Mouse (Mus musculus): ENCODE measurements at regions not wholly inside any gene's neighbourhood (a gene's known extent, or its start where the extent isn't known, plus 50 kb on each side); places are given as distances from the start of the nearest gene placed in this dataset.
A peak's percentile ranks its signal among the peaks of the same experiment; 100 is the strongest.
"Not testable (repeated sequence)": the region's sequence is repeated elsewhere in the genome, so short reads cannot be mapped to it uniquely, and the experiment has no call there.

GRCm38 (mm10) chr10:96188168-96188567, 51.8 kb downstream of the Gm5426 start:
- DNase-seq (ENCODE audit: low spot score in 2 of 2), result no peak

GRCm38 (mm10) chr10:96190168-96190987, 54.0 kb downstream of the Gm5426 start:
- DNase-seq (ENCODE audit: low spot score in 2 of 2), result no peak

GRCm38 (mm10) chr10:96200932-96201641, 64.7 kb downstream of the Gm5426 start:
- no peak for DNase-seq (ENCODE audit: low spot score in 2 of 2)

GRCm38 (mm10) chr10:96201891-96202290, 65.5 kb downstream of the Gm5426 start:
- DNase-seq (ENCODE audit: low spot score in 2 of 2), result no peak

- no peak for DNase-seq (ENCODE audit: low spot score in 2 of 2)
Observed at GRCm38 (mm10) chr10:96202871-96203270, 66.5 kb downstream of the Gm5426 start.

GRCm38 (mm10) chr10:96204198-96204597, 67.8 kb downstream of the Gm5426 start:
- no peak for DNase-seq (ENCODE audit: low spot score in 2 of 2)

- DNase-seq (ENCODE audit: low spot score in 2 of 2), result no peak
Observed at GRCm38 (mm10) chr10:96209171-96209570, 72.8 kb downstream of the Gm5426 start.

GRCm38 (mm10) chr10:96211189-96211588, 74.8 kb downstream of the Gm5426 start:
- no peak for DNase-seq (ENCODE audit: low spot score in 2 of 2)

GRCm38 (mm10) chr10:96213876-96214275, 77.5 kb downstream of the Gm5426 start:
- peak; percentile 80 to 88 for DNase-seq (ENCODE audit: low spot score in 2 of 2)

- DNase-seq (ENCODE audit: low spot score in 2 of 2), result no peak
Observed at GRCm38 (mm10) chr10:96214285-96214684, 77.9 kb downstream of the Gm5426 start.

- no peak for DNase-seq (ENCODE audit: low spot score in 2 of 2)
Observed at GRCm38 (mm10) chr10:96214946-96215345, 78.5 kb downstream of the Gm5426 start.

GRCm38 (mm10) chr10:96220731-96221130, 84.3 kb downstream of the Gm5426 start:
- no peak for DNase-seq (ENCODE audit: low spot score in 2 of 2)

- no peak for DNase-seq (ENCODE audit: low spot score in 2 of 2)
Observed at GRCm38 (mm10) chr10:96230391-96230790, 94.0 kb downstream of the Gm5426 start.

GRCm38 (mm10) chr10:96231309-96231708, 94.9 kb downstream of the Gm5426 start:
- DNase-seq (ENCODE audit: low spot score in 2 of 2), result no peak

- no peak for DNase-seq (ENCODE audit: low spot score in 2 of 2)
Observed at GRCm38 (mm10) chr10:96232889-96233288, 96.5 kb downstream of the Gm5426 start.

GRCm38 (mm10) chr10:96234564-96235412, 98.4 kb downstream of the Gm5426 start:
- no peak for DNase-seq (ENCODE audit: low spot score in 2 of 2)

- DNase-seq (ENCODE audit: low spot score in 2 of 2), result not testable (repeated sequence)
Observed at GRCm38 (mm10) chr10:96236031-96236430, 99.6 kb downstream of the Gm5426 start.

GRCm38 (mm10) chr10:96236777-96237373, 100.5 kb downstream of the Gm5426 start:
- DNase-seq (ENCODE audit: low spot score in 2 of 2), result no peak

GRCm38 (mm10) chr10:96237572-96238130, 101.2 kb downstream of the Gm5426 start:
- no peak for DNase-seq (ENCODE audit: low spot score in 2 of 2)

GRCm38 (mm10) chr10:96238251-96238650, 101.8 kb downstream of the Gm5426 start:
- no peak for DNase-seq (ENCODE audit: low spot score in 2 of 2)

- DNase-seq (ENCODE audit: low spot score in 2 of 2), result no peak
Observed at GRCm38 (mm10) chr10:96238850-96239249, 102.4 kb downstream of the Gm5426 start.
